Mouse (Mus musculus): ENCODE data around the gene Dnase2a. TPM values are rescaled to one million over a fixed set of nuclear protein-coding genes. Genes with fewer than 3 reads are reported as not detected.

The Dnase2a gene
- polyA plus RNA-seq, 1 experiment from 2014 or later = 5.5 TPM

DNA sequence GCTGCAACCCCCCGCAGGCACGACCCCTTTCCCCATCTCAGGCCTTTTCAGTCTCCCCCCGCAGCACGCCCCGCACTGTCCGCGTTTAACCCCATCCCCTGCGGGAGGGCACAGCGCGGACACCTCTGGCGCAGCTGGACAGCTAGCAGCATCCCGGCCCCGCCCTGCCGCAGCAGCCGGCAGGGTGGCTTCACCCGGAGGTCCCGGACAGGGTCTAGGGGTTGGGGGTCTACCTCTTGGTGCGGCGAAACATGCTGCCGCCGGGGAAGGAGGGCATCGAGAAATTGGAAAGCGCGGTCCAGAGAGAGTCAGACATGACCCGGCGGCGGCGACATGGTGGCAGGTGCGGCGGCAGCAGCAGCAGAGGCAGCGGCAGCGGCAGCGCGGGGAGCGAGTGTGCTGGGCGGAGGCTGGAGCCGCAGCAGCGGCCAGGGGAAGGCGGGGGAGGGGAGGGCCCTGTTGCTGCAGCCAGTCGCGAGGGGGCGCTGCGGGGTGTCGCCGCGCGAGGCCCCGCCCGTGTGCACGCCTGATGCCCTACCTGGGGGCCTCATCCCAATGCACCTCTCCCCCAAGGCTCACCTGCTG, 28.7 kb downstream of the Dnase2a start, which contains the start of gene Mast1:
Mast1 (minus strand) TSS at position 398 of the 585 bp plus-strand sequence.
- Histone ChIP-seq H3K9me3 (ENCODE audit: control insufficient read depth, low read length) (no peaks in the 10 kb centered on the region), H3K4me2 (ENCODE audit: low read length) (peak within 1 kb of the TSS; percentile 74), H3K27ac (replicated peaks in 1 of 2; ENCODE audit: control insufficient read depth in 1 of 2, insufficient read depth in 1 of 2, low read depth in 2 of 2, low read length in 2 of 2) (no peak within 1 kb of the TSS), H3K4me1 (ENCODE audit: control insufficient read depth in 2 of 2, insufficient read depth in 2 of 2, low read length in 2 of 2) (peaks cover 4 to 10% of the 10 kb centered on the region in 2 experiments; a peak in 3 of 4 replicates), H3K4me3 (ENCODE audit: control insufficient read depth in 1 of 2, insufficient read depth in 1 of 2, low read depth in 1 of 2, low read length in 2 of 2) (peak within 1 kb of the TSS; percentile 43 to 46), H3K9ac (ENCODE audit: low read length) (no peak within 1 kb of the TSS; the same call in 1 of the 2 replicates), H3K27me3 (ENCODE audit: control insufficient read depth, insufficient read depth, low read length) (peaks cover 76% of the 10 kb centered on the region), H3K36me3 (ENCODE audit: control insufficient read depth, insufficient read depth, low read length) (no peaks in the 10 kb centered on the region)
- WGBS = under 1% methylated on average over 47 of the region's 50 CpGs
- peak; percentile 27; the same call in 1 of the 2 replicates for ATAC-seq (ENCODE audit: insufficient number of reproducible peaks, insufficient read depth, low FRiP score, low read depth)

GRCm38 (mm10) chr8:84937620-84938485, 29.5 kb downstream of the Dnase2a start:
- H3K9ac ChIP-seq (ENCODE audit: low read length) = no peak overlapping the region
- no peak overlapping the region for H3K27ac ChIP-seq (replicated peaks in 1 of 2; ENCODE audit: control insufficient read depth in 1 of 2, insufficient read depth in 1 of 2, low read depth in 2 of 2, low read length in 2 of 2)
- H3K4me2 ChIP-seq (ENCODE audit: low read length) = peak overlapping the region; percentile 74
- WGBS = 63% methylated on average over 13 of the region's 13 CpGs
- no peaks in the 10 kb centered on the region for H3K9me3 ChIP-seq (ENCODE audit: control insufficient read depth, low read length)
- H3K27me3 ChIP-seq (ENCODE audit: control insufficient read depth, insufficient read depth, low read length) = peaks cover 73% of the 10 kb centered on the region
- peaks cover 4 to 10% of the 10 kb centered on the region in 2 experiments; a peak in 3 of 4 replicates for H3K4me1 ChIP-seq (ENCODE audit: control insufficient read depth in 2 of 2, insufficient read depth in 2 of 2, low read length in 2 of 2)
- no peaks in the 10 kb centered on the region for H3K36me3 ChIP-seq (ENCODE audit: control insufficient read depth, insufficient read depth, low read length)
- H3K4me3 ChIP-seq (ENCODE audit: control insufficient read depth in 1 of 2, insufficient read depth in 1 of 2, low read depth in 1 of 2, low read length in 2 of 2) = peak overlapping the region in 1 of 2 experiments; percentile 46; a peak in 1 of 4 replicates
- no peak for ATAC-seq (ENCODE audit: insufficient number of reproducible peaks, insufficient read depth, low FRiP score, low read depth)

DNA sequence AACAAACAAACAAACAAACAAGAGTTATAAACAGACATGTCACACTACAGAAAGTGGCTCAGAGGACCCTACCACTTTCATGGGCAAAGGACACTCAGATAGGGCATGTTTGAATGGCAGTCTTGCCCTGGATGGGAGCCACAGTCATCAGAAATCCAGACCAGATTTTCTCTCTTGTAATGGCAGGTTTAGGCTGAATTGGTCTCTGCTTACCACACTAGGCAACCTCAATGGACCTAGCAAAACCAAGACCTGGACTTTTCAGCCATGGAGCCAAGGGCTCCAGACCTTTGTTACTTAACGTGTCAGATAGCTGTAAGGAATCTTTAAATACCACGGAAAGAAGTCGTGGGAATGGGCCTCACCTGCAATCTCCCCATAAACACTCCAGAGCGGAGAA, 35.3 kb downstream of the Dnase2a start:
- Histone ChIP-seq H3K36me3 (ENCODE audit: control insufficient read depth, insufficient read depth, low read length) (no peaks in the 10 kb centered on the region), H3K4me3 (ENCODE audit: control insufficient read depth in 1 of 2, insufficient read depth in 1 of 2, low read depth in 1 of 2, low read length in 2 of 2) (no peak overlapping the region), H3K4me2 (ENCODE audit: low read length) (no peak overlapping the region), H3K9ac (ENCODE audit: low read length) (no peak overlapping the region), H3K27me3 (ENCODE audit: control insufficient read depth, insufficient read depth, low read length) (peaks cover 75% of the 10 kb centered on the region), H3K4me1 (ENCODE audit: control insufficient read depth in 2 of 2, insufficient read depth in 2 of 2, low read length in 2 of 2) (peaks cover 0 to 8% of the 10 kb centered on the region in 2 experiments; a peak in 1 of 4 replicates), H3K9me3 (ENCODE audit: control insufficient read depth, low read length) (no peaks in the 10 kb centered on the region), H3K27ac (replicated peaks in 1 of 2; ENCODE audit: control insufficient read depth in 1 of 2, insufficient read depth in 1 of 2, low read depth in 2 of 2, low read length in 2 of 2) (no peak overlapping the region)
- WGBS = 22% methylated on average over 4 of the region's 4 CpGs
- ATAC-seq (ENCODE audit: insufficient number of reproducible peaks, insufficient read depth, low FRiP score, low read depth) = no peak

DNA sequence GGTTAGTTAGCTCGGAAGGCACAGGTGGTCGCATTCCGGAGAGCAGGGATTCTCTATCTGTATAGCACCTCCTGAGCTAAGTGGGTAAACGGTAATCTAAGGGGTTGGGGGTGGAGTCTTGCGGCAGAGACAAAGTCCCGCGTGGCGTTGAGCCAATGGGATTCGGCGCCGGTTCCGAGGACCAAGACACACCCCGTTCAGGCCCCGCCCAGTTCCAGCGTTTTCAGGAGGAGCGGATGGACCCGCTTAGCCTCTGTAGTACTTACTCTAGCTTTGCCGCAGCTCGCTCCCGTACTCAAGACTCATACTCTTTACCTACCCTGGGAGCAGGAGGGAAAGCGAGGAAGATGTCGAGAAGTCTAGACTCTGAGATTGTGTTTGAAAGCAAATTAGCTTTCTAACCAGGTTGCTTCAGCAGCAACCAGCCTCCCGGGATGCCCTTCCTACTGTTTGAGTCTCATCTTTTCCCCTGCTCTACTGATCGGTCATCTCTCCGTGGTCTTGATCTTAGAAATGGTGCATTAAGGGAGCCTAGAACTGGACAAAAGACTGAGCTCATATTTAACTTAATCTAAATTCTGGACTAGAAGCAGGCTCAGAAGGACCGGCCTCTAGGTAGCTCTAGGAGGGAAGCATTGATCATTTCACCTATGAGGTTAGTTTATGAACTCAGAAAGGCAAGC, 36.3 kb downstream of the Dnase2a start:
- H3K9ac ChIP-seq (ENCODE audit: low read length) = no peak overlapping the region
- peaks cover 70% of the 10 kb centered on the region for H3K27me3 ChIP-seq (ENCODE audit: control insufficient read depth, insufficient read depth, low read length)
- no peak overlapping the region for H3K27ac ChIP-seq (replicated peaks in 1 of 2; ENCODE audit: control insufficient read depth in 1 of 2, insufficient read depth in 1 of 2, low read depth in 2 of 2, low read length in 2 of 2)
- 4% methylated on average over 26 of the region's 26 CpGs for WGBS
- no peak overlapping the region for H3K4me2 ChIP-seq (ENCODE audit: low read length)
- H3K36me3 ChIP-seq (ENCODE audit: control insufficient read depth, insufficient read depth, low read length) = no peaks in the 10 kb centered on the region
- H3K4me3 ChIP-seq (ENCODE audit: control insufficient read depth in 1 of 2, insufficient read depth in 1 of 2, low read depth in 1 of 2, low read length in 2 of 2) = no peak overlapping the region
- no peaks in the 10 kb centered on the region for H3K9me3 ChIP-seq (ENCODE audit: control insufficient read depth, low read length)
- ATAC-seq (ENCODE audit: insufficient number of reproducible peaks, insufficient read depth, low FRiP score, low read depth) = no peak
- H3K4me1 ChIP-seq (ENCODE audit: control insufficient read depth in 2 of 2, insufficient read depth in 2 of 2, low read length in 2 of 2) = peaks cover 0 to 8% of the 10 kb centered on the region in 2 experiments; a peak in 1 of 4 replicates

DNA sequence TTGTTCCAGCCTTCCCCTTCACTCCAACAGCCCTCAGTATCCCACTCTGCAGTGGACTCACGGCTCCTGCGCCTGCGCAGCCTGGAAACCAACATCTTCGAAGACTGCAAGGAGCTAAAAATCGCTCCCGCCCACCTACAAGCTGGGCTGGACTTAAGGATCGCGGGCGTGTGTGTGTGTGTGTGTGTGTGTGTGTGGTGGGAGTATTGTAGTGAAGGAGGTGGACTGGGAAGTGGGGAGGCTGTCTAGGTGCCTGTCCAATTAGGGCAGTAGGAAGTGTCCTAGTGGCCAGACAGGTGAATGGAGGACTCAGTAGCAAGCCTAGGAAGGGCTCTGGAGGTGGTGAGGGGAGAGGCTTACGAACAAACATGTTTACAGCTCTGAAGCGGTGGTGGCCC, 36.9 kb downstream of the Dnase2a start:
- Histone ChIP-seq H3K4me3 (ENCODE audit: control insufficient read depth in 1 of 2, insufficient read depth in 1 of 2, low read depth in 1 of 2, low read length in 2 of 2) (peak overlapping the region in 1 of 2 experiments; percentile 39; a peak in 1 of 4 replicates), H3K4me1 (ENCODE audit: control insufficient read depth in 2 of 2, insufficient read depth in 2 of 2, low read length in 2 of 2) (peaks cover 0 to 8% of the 10 kb centered on the region in 2 experiments; a peak in 1 of 4 replicates), H3K4me2 (ENCODE audit: low read length) (peak overlapping the region; percentile 64), H3K9ac (ENCODE audit: low read length) (no peak overlapping the region), H3K9me3 (ENCODE audit: control insufficient read depth, low read length) (no peaks in the 10 kb centered on the region), H3K27ac (replicated peaks in 1 of 2; ENCODE audit: control insufficient read depth in 1 of 2, insufficient read depth in 1 of 2, low read depth in 2 of 2, low read length in 2 of 2) (no peak overlapping the region), H3K36me3 (ENCODE audit: control insufficient read depth, insufficient read depth, low read length) (no peaks in the 10 kb centered on the region), H3K27me3 (ENCODE audit: control insufficient read depth, insufficient read depth, low read length) (peaks cover 76% of the 10 kb centered on the region)
- WGBS = 9% methylated on average over 11 of the region's 11 CpGs
- 0 out of 2 replicates have a peak, but pooled peaks have one; percentile 18 for ATAC-seq (ENCODE audit: insufficient number of reproducible peaks, insufficient read depth, low FRiP score, low read depth)

DNA sequence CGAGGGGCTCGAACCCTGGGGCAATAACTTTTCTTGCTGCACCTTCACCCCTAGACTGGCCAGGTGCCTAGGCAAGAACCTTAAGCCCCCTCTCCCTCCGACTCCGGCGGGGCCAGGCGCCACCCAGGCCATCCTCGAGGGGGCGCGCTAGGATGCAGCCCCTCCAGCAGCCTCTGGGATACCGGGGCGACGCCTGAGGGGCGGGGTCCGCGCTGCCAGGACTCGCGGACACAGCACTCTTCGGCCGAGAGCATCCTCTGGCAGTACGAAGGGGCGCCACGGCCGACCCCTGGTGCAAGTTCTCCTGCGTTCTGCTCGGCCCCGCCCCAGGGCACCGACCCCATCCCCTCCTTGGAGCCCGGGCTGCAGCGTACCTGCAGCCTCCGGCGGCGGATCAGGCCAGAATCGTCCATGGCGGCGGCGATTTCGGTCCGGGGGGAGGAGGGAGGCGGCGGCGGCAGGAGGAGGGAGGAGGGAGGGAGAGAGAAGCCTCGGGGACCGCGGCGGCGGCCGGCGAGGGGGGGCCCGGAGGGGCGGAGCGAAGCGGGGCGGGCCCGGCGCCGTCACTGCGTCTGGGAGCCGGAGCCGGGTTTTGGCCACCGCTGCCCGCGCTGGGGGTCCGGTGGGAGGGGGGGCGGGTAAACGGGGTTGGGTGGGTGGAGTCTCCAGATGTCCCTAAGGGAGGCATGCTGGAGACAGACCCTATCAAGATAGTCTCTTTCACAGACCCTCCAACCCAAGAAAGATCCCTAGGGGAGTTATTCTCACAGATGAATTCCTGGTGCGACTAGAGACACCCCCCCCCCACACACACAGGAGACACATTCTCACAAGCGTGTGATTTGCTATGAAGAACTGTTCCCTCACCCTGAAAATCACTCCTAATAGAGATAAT, 37.5 kb downstream of the Dnase2a start:
- H3K36me3 ChIP-seq (ENCODE audit: control insufficient read depth, insufficient read depth, low read length) = no peaks in the 10 kb centered on the region
- peak overlapping the region; percentile 64 for H3K4me2 ChIP-seq (ENCODE audit: low read length)
- 2% methylated on average over 45 of the region's 67 CpGs for WGBS
- peak; percentile 46; the same call in 1 of the 2 replicates for ATAC-seq (ENCODE audit: insufficient number of reproducible peaks, insufficient read depth, low FRiP score, low read depth)
- no peak overlapping the region for H3K27ac ChIP-seq (replicated peaks in 1 of 2; ENCODE audit: control insufficient read depth in 1 of 2, insufficient read depth in 1 of 2, low read depth in 2 of 2, low read length in 2 of 2)
- peaks cover 0 to 8% of the 10 kb centered on the region in 2 experiments; a peak in 1 of 4 replicates for H3K4me1 ChIP-seq (ENCODE audit: control insufficient read depth in 2 of 2, insufficient read depth in 2 of 2, low read length in 2 of 2)
- no peaks in the 10 kb centered on the region for H3K9me3 ChIP-seq (ENCODE audit: control insufficient read depth, low read length)
- no peak overlapping the region for H3K9ac ChIP-seq (ENCODE audit: low read length)
- H3K27me3 ChIP-seq (ENCODE audit: control insufficient read depth, insufficient read depth, low read length) = peaks cover 80% of the 10 kb centered on the region
- H3K4me3 ChIP-seq (ENCODE audit: control insufficient read depth in 1 of 2, insufficient read depth in 1 of 2, low read depth in 1 of 2, low read length in 2 of 2) = peak overlapping the region; percentile 8 to 39; a peak in 3 of 4 replicates

All from heart, embryonic 14.5 days (tissue).